Mouse (Mus musculus): ENCODE measurements around the gene Ccm2l.

The Ccm2l gene

GRCm38 (mm10) chr2:153087091-153087490 lies 21.3 kb downstream of the Ccm2l start:
- no peak for DNase-seq (ENCODE audit: low read depth in 2 of 2, low spot score in 2 of 2)

GRCm38 (mm10) chr2:153089316-153089715 lies 23.6 kb downstream of the Ccm2l start:
- DNase-seq (ENCODE audit: low read depth in 2 of 2, low spot score in 2 of 2) = no peak

- no peak for DNase-seq (ENCODE audit: low read depth in 2 of 2, low spot score in 2 of 2)
Measured at GRCm38 (mm10) chr2:153090551-153091165, 24.9 kb downstream of the Ccm2l start.

- DNase-seq (ENCODE audit: low read depth in 2 of 2, low spot score in 2 of 2) = no peak
Measured at GRCm38 (mm10) chr2:153107046-153107766, 41.5 kb downstream of the Ccm2l start.

- DNase-seq (ENCODE audit: low read depth in 2 of 2, low spot score in 2 of 2) = no peak
Measured at GRCm38 (mm10) chr2:153107802-153108201, 42.0 kb downstream of the Ccm2l start.

- DNase-seq (ENCODE audit: low read depth in 2 of 2, low spot score in 2 of 2) = no peak
Measured at GRCm38 (mm10) chr2:153108313-153109264, 42.8 kb downstream of the Ccm2l start, which contains the start of gene Hck. TSS of gene Hck (plus strand) at chr2:153108468.

- DNase-seq (ENCODE audit: low read depth in 2 of 2, low spot score in 2 of 2) = no peak
Measured at GRCm38 (mm10) chr2:153109596-153109995, 43.8 kb downstream of the Ccm2l start.

- no peak for DNase-seq (ENCODE audit: low read depth in 2 of 2, low spot score in 2 of 2)
Measured at GRCm38 (mm10) chr2:153111298-153111697, 45.5 kb downstream of the Ccm2l start.

- no peak for DNase-seq (ENCODE audit: low read depth in 2 of 2, low spot score in 2 of 2)
Measured at GRCm38 (mm10) chr2:153115679-153116081, 49.9 kb downstream of the Ccm2l start.

GRCm38 (mm10) chr2:153117051-153117486 lies 51.3 kb downstream of the Ccm2l start:
- DNase-seq (ENCODE audit: low read depth in 2 of 2, low spot score in 2 of 2) = no peak

- DNase-seq (ENCODE audit: low read depth in 2 of 2, low spot score in 2 of 2) = no peak
Measured at GRCm38 (mm10) chr2:153119488-153119887, 53.7 kb downstream of the Ccm2l start.

GRCm38 (mm10) chr2:153120126-153120525 lies 54.4 kb downstream of the Ccm2l start:
- DNase-seq (ENCODE audit: low read depth in 2 of 2, low spot score in 2 of 2) = no peak

- DNase-seq (ENCODE audit: low read depth in 2 of 2, low spot score in 2 of 2) = no peak
Measured at GRCm38 (mm10) chr2:153121821-153122615, 56.3 kb downstream of the Ccm2l start.

- DNase-seq (ENCODE audit: low read depth in 2 of 2, low spot score in 2 of 2) = no peak
Measured at GRCm38 (mm10) chr2:153122701-153123100, 56.9 kb downstream of the Ccm2l start.

- no peak for DNase-seq (ENCODE audit: low read depth in 2 of 2, low spot score in 2 of 2)
Measured at GRCm38 (mm10) chr2:153125875-153126274, 60.1 kb downstream of the Ccm2l start.

GRCm38 (mm10) chr2:153131019-153131418 lies 65.3 kb downstream of the Ccm2l start:
- no peak for DNase-seq (ENCODE audit: low read depth in 2 of 2, low spot score in 2 of 2)

All from CD8-positive naive resting alpha-beta T cell, adult 2 months (primary cell).